Mouse (Mus musculus): ENCODE results near the gene Olfr43. TPM values are rescaled to one million over a fixed set of nuclear protein-coding genes. Genes with fewer than 3 reads are reported as not detected.

The Olfr43 gene
- total and polyA plus RNA-seq, 3 experiments: not detected

Other genes with a start within 250 kb of the Olfr43 start
- not detected in 2 replicates for gene Olfr398, start 221.0 kb downstream of the Olfr43 start, total RNA-seq (2012; rRNA removed)
- gene Olfr398, start 221.0 kb downstream of the Olfr43 start, total RNA-seq (2014; rRNA removed): not detected in 2 replicates
- not detected in 2 replicates for gene Olfr398, start 221.0 kb downstream of the Olfr43 start, polyA plus RNA-seq (2012; ENCODE audit: insufficient read length, low read depth)
- not detected in 2 replicates for gene Olfr139, start 154.8 kb downstream of the Olfr43 start, total RNA-seq (2012; rRNA removed)
- gene Olfr139, start 154.8 kb downstream of the Olfr43 start, total RNA-seq (2014; rRNA removed): not detected in 2 replicates
- not detected in 2 replicates for gene Olfr139, start 154.8 kb downstream of the Olfr43 start, polyA plus RNA-seq (2012; ENCODE audit: insufficient read length, low read depth)
- gene Olfr399, start 154.8 kb downstream of the Olfr43 start, total RNA-seq (2012; rRNA removed): not detected in 2 replicates
- gene Olfr399, start 154.8 kb downstream of the Olfr43 start, total RNA-seq (2014; rRNA removed): not detected in 2 replicates
- gene Olfr399, start 154.8 kb downstream of the Olfr43 start, polyA plus RNA-seq (2012; ENCODE audit: insufficient read length, low read depth): not detected in 2 replicates
- gene Zfp616, start 141.4 kb downstream of the Olfr43 start, total RNA-seq (2012; rRNA removed): not detected in 2 replicates
- not detected in 2 replicates for gene Zfp616, start 141.4 kb downstream of the Olfr43 start, total RNA-seq (2014; rRNA removed)
- not detected in 2 replicates for gene Zfp616, start 141.4 kb downstream of the Olfr43 start, polyA plus RNA-seq (2012; ENCODE audit: insufficient read length, low read depth)
- gene Olfr401, start 97.7 kb downstream of the Olfr43 start, total RNA-seq (2012; rRNA removed): not detected in 2 replicates
- gene Olfr401, start 97.7 kb downstream of the Olfr43 start, total RNA-seq (2014; rRNA removed): not detected in 2 replicates
- not detected in 2 replicates for gene Olfr401, start 97.7 kb downstream of the Olfr43 start, polyA plus RNA-seq (2012; ENCODE audit: insufficient read length, low read depth)
- gene Olfr402, start 57.9 kb downstream of the Olfr43 start, total RNA-seq (2012; rRNA removed): not detected in 2 replicates
- not detected in 2 replicates for gene Olfr402, start 57.9 kb downstream of the Olfr43 start, total RNA-seq (2014; rRNA removed)
- not detected in 2 replicates for gene Olfr402, start 57.9 kb downstream of the Olfr43 start, polyA plus RNA-seq (2012; ENCODE audit: insufficient read length, low read depth)
- gene Olfr403, start 25.1 kb downstream of the Olfr43 start, total RNA-seq (2012; rRNA removed): not detected in 2 replicates
- gene Olfr403, start 25.1 kb downstream of the Olfr43 start, total RNA-seq (2014; rRNA removed): not detected in 2 replicates
- not detected in 2 replicates for gene Olfr403, start 25.1 kb downstream of the Olfr43 start, polyA plus RNA-seq (2012; ENCODE audit: insufficient read length, low read depth)
- gene Olfr406, start 48.4 kb upstream of the Olfr43 start, total RNA-seq (2012; rRNA removed): not detected in 2 replicates
- not detected in 2 replicates for gene Olfr406, start 48.4 kb upstream of the Olfr43 start, total RNA-seq (2014; rRNA removed)
- not detected in 2 replicates for gene Olfr406, start 48.4 kb upstream of the Olfr43 start, polyA plus RNA-seq (2012; ENCODE audit: insufficient read length, low read depth)
- gene Olfr59, start 72.4 kb upstream of the Olfr43 start, total RNA-seq (2012; rRNA removed): not detected in 2 replicates
- not detected in 2 replicates for gene Olfr59, start 72.4 kb upstream of the Olfr43 start, total RNA-seq (2014; rRNA removed)
- not detected in 2 replicates for gene Olfr59, start 72.4 kb upstream of the Olfr43 start, polyA plus RNA-seq (2012; ENCODE audit: insufficient read length, low read depth)
- gene Olfr410, start 126.7 kb upstream of the Olfr43 start, total RNA-seq (2012; rRNA removed): not detected in 2 replicates
- gene Olfr410, start 126.7 kb upstream of the Olfr43 start, total RNA-seq (2014; rRNA removed): not detected in 2 replicates
- not detected in 2 replicates for gene Olfr410, start 126.7 kb upstream of the Olfr43 start, polyA plus RNA-seq (2012; ENCODE audit: insufficient read length, low read depth)
- not detected in 2 replicates for gene Olfr411, start 141.3 kb upstream of the Olfr43 start, total RNA-seq (2012; rRNA removed)
- not detected in 2 replicates for gene Olfr411, start 141.3 kb upstream of the Olfr43 start, total RNA-seq (2014; rRNA removed)
- not detected in 2 replicates for gene Olfr411, start 141.3 kb upstream of the Olfr43 start, polyA plus RNA-seq (2012; ENCODE audit: insufficient read length, low read depth)
- not detected in 2 replicates for gene Olfr412, start 150.7 kb upstream of the Olfr43 start, total RNA-seq (2012; rRNA removed)
- not detected in 2 replicates for gene Olfr412, start 150.7 kb upstream of the Olfr43 start, total RNA-seq (2014; rRNA removed)
- not detected in 2 replicates for gene Olfr412, start 150.7 kb upstream of the Olfr43 start, polyA plus RNA-seq (2012; ENCODE audit: insufficient read length, low read depth)

All from CH12.LX (cell line).